Mouse (Mus musculus) MEL (cell line): ENCODE data around the gene Rad18. TPM values are rescaled to one million over a fixed set of nuclear protein-coding genes. Genes with fewer than 3 reads are reported as not detected.

Experiments
- DNase-seq: peaks from one replicate; pipeline ENCODE4 v3.0.0; 2011; ENCODE audit warnings: low read depth, low spot score
- H3K27ac ChIP-seq: 2 replicates; pipeline ENCODE4 v1.5.1; 2012; ENCODE audit warnings: low read depth, mild to moderate bottlenecking, control low read depth, low read length, moderate library complexity; ENCODE audit not compliant: control insufficient read depth
- H3K27me3 ChIP-seq, 2 experiments: fragments of 150-350 bp in 1 of 2; sonication (generic) in 1 of 2; 2 replicates each; pipeline ENCODE4 v1.6.1; 2012; ENCODE audit warnings: low read length in 2 of 2, mild to moderate bottlenecking in 2 of 2, improper control_type of control experiment in 1 of 2, moderate library complexity in 1 of 2; ENCODE audit not compliant: insufficient read depth in 2 of 2, control insufficient read depth in 1 of 2
- H3K36me3 ChIP-seq, 2 experiments: 2 replicates each; pipeline ENCODE4 v1.6.1; 2012 to 2014; ENCODE audit warnings: low read length in 2 of 2, improper control_type of control experiment in 1 of 2, inconsistent platforms in 1 of 2, mild to moderate bottlenecking in 1 of 2; ENCODE audit not compliant: insufficient read depth in 2 of 2, control insufficient read depth in 1 of 2
- H3K4me1 ChIP-seq, 2 experiments: fragments of 150-350 bp in 1 of 2; sonication (generic) in 1 of 2; 2 replicates each; pipeline ENCODE4 v1.6.1; 2012; ENCODE audit warnings: low read length in 2 of 2, improper control_type of control experiment in 1 of 2, mild to moderate bottlenecking in 1 of 2; ENCODE audit not compliant: insufficient read depth in 2 of 2, control insufficient read depth in 1 of 2
- H3K4me3 ChIP-seq, 2 experiments: fragments of 150-350 bp in 1 of 2; sonication (generic) in 1 of 2; 2 replicates each; pipeline ENCODE4 v1.5.1; 2012; ENCODE audit warnings: low read depth in 2 of 2, low read length in 2 of 2, mild to moderate bottlenecking in 2 of 2, moderate library complexity in 2 of 2, control low read depth in 1 of 2, improper control_type of control experiment in 1 of 2; ENCODE audit not compliant: control insufficient read depth in 1 of 2, insufficient read depth in 1 of 2
- H3K79me2 ChIP-seq: 2 replicates; pipeline ENCODE4 v1.6.1; 2012; ENCODE audit warnings: mild to moderate bottlenecking, low read length, moderate library complexity; ENCODE audit not compliant: control insufficient read depth, poor library complexity, insufficient read depth
- H3K9ac ChIP-seq: 2 replicates; pipeline ENCODE4 v1.6.1; 2012; ENCODE audit warnings: low read depth, mild to moderate bottlenecking, control low read depth, low read length, moderate library complexity; ENCODE audit not compliant: control insufficient read depth, poor library complexity, severe bottlenecking
- H3K9me3 ChIP-seq: fragments of 150-350 bp; sonication (generic); replicated peaks from 2 replicates; pipeline ENCODE4 v1.6.1; 2012; ENCODE audit warnings: mild to moderate bottlenecking, low read length, improper control_type of control experiment, moderate library complexity; ENCODE audit not compliant: insufficient read depth
- CHD1 ChIP-seq: IDR thresholded peaks from 2 replicates; pipeline ENCODE4 v1.6.1; 2012; ENCODE audit warnings: low read depth, mild to moderate bottlenecking, inconsistent platforms, low read length, improper control_type of control experiment
- CHD2 ChIP-seq: IDR thresholded peaks from 2 replicates; pipeline ENCODE4 v1.6.1; 2011; ENCODE audit warnings: low read length, improper control_type of control experiment
- CTCF ChIP-seq, 3 experiments: IDR thresholded peaks in 2 of 3; conservative IDR thresholded peaks in 1 of 3; 2 replicates each; pipeline ENCODE4 v1.5.1; 2011 to 2012; ENCODE audit warnings: low read length in 3 of 3, low read depth in 2 of 3, mild to moderate bottlenecking in 2 of 3, improper control_type of control experiment in 1 of 3, inconsistent platforms in 1 of 3, mixed read lengths in 1 of 3, moderate library complexity in 1 of 3; ENCODE audit not compliant: control insufficient read depth in 1 of 3, insufficient read depth in 1 of 3, poor library complexity in 1 of 3, severe bottlenecking in 1 of 3
- ELF1 ChIP-seq: IDR thresholded peaks from 2 replicates; pipeline ENCODE4 v1.6.1; 2014; ENCODE audit warnings: low read depth, mild to moderate bottlenecking, inconsistent platforms, low read length, improper control_type of control experiment, moderate library complexity
- ETS1 ChIP-seq: IDR thresholded peaks from 2 replicates; pipeline ENCODE4 v1.6.1; 2012; ENCODE audit warnings: low read depth, mild to moderate bottlenecking, inconsistent platforms, low read length, improper control_type of control experiment, moderate library complexity
- GABPA ChIP-seq: IDR thresholded peaks from 2 replicates; pipeline ENCODE4 v1.6.1; 2012; ENCODE audit warnings: low read depth, mild to moderate bottlenecking, inconsistent platforms, low read length, improper control_type of control experiment, moderate library complexity
- GATA1 ChIP-seq: IDR thresholded peaks from 2 replicates; pipeline ENCODE4 v1.6.1; 2011; ENCODE audit warnings: low read depth, low read length, improper control_type of control experiment
- HCFC1 ChIP-seq: IDR thresholded peaks from 2 replicates; pipeline ENCODE4 v1.6.1; 2012; ENCODE audit warnings: low read depth, mild to moderate bottlenecking, inconsistent platforms, low read length, improper control_type of control experiment, moderate library complexity
- JUND ChIP-seq: IDR thresholded peaks from 2 replicates; pipeline ENCODE4 v1.6.1; 2011; ENCODE audit warnings: low read depth, mild to moderate bottlenecking, improper control_type of control experiment, low read length
- KAT2A ChIP-seq: conservative IDR thresholded peaks from 2 replicates; pipeline ENCODE4 v1.6.1; 2012; ENCODE audit warnings: low read depth, low read length, improper control_type of control experiment, inconsistent platforms
- MAFK ChIP-seq: IDR thresholded peaks from 2 replicates; pipeline ENCODE4 v1.6.1; 2011; ENCODE audit warnings: low read depth, mild to moderate bottlenecking, low read length, improper control_type of control experiment, borderline replicate concordance
- MAX ChIP-seq: IDR thresholded peaks from 2 replicates; pipeline ENCODE4 v1.6.1; 2011; ENCODE audit warnings: low read length, improper control_type of control experiment
- MAZ ChIP-seq: IDR thresholded peaks from 2 replicates; pipeline ENCODE4 v1.6.1; 2012; ENCODE audit warnings: low read depth, mild to moderate bottlenecking, inconsistent platforms, low read length, improper control_type of control experiment
- MXI1 ChIP-seq: IDR thresholded peaks from 2 replicates; pipeline ENCODE4 v1.6.1; 2011; ENCODE audit warnings: mild to moderate bottlenecking, low read depth, low read length, improper control_type of control experiment
- MYB ChIP-seq: IDR thresholded peaks from 2 replicates; pipeline ENCODE4 v1.6.1; 2011; ENCODE audit warnings: mild to moderate bottlenecking, low read depth, low read length, improper control_type of control experiment
- MYC ChIP-seq: IDR thresholded peaks from 2 replicates; pipeline ENCODE4 v1.6.1; 2011; ENCODE audit warnings: low read depth, mild to moderate bottlenecking, low read length, improper control_type of control experiment, moderate library complexity
- NELFE ChIP-seq: IDR thresholded peaks from 2 replicates; pipeline ENCODE4 v1.6.1; 2011; ENCODE audit warnings: low read depth, low read length, improper control_type of control experiment
- POLR2A ChIP-seq, 2 experiments: IDR thresholded peaks; 2 replicates each; pipeline ENCODE4 v1.6.1; 2011 to 2012; ENCODE audit warnings: low read length in 2 of 2, mild to moderate bottlenecking in 2 of 2, control low read depth in 1 of 2, improper control_type of control experiment in 1 of 2, low read depth in 1 of 2, moderate library complexity in 1 of 2; ENCODE audit not compliant: control insufficient read depth in 1 of 2, insufficient read depth in 1 of 2, poor library complexity in 1 of 2
- POLR2AphosphoS2 ChIP-seq: IDR thresholded peaks from 2 replicates; pipeline ENCODE4 v1.6.1; 2011; ENCODE audit warnings: low read length, improper control_type of control experiment
- RAD21 ChIP-seq: IDR thresholded peaks from 2 replicates; pipeline ENCODE4 v1.6.1; 2011; ENCODE audit warnings: mild to moderate bottlenecking, low read depth, low read length, improper control_type of control experiment
- SMC3 ChIP-seq: IDR thresholded peaks from 2 replicates; pipeline ENCODE4 v1.6.1; 2011; ENCODE audit warnings: low read depth, low read length, improper control_type of control experiment
- TAL1 ChIP-seq: IDR thresholded peaks from 2 replicates; pipeline ENCODE4 v1.6.1; 2012; ENCODE audit warnings: mild to moderate bottlenecking, inconsistent platforms, low read length, moderate library complexity, mixed read lengths
- TCF12 ChIP-seq: IDR thresholded peaks from 2 replicates; pipeline ENCODE4 v1.6.1; 2014; ENCODE audit warnings: low read depth, mild to moderate bottlenecking, inconsistent platforms, low read length, improper control_type of control experiment, moderate library complexity
- UBTF ChIP-seq: IDR thresholded peaks from 2 replicates; pipeline ENCODE4 v1.6.1; 2012; ENCODE audit warnings: low read depth, mild to moderate bottlenecking, inconsistent platforms, low read length, improper control_type of control experiment, moderate library complexity, borderline replicate concordance; ENCODE audit not compliant: insufficient read depth
- USF1 ChIP-seq: IDR thresholded peaks from 2 replicates; pipeline ENCODE4 v1.6.1; 2014; ENCODE audit warnings: low read depth, mild to moderate bottlenecking, inconsistent platforms, low read length, improper control_type of control experiment, moderate library complexity
- USF2 ChIP-seq, 2 experiments: IDR thresholded peaks; 2 replicates each; pipeline ENCODE4 v1.6.1; 2011 to 2012; ENCODE audit warnings: improper control_type of control experiment in 2 of 2, low read length in 2 of 2, borderline replicate concordance in 1 of 2, inconsistent platforms in 1 of 2, low read depth in 1 of 2, mild to moderate bottlenecking in 1 of 2; ENCODE audit not compliant: insufficient read depth in 1 of 2
- ZC3H11A ChIP-seq: IDR thresholded peaks from 2 replicates; pipeline ENCODE4 v1.6.1; 2012; ENCODE audit warnings: low read depth, mild to moderate bottlenecking, inconsistent platforms, low read length, improper control_type of control experiment
- ZKSCAN1 ChIP-seq: IDR thresholded peaks from 2 replicates; pipeline ENCODE4 v1.6.1; 2012; ENCODE audit warnings: low read depth, mild to moderate bottlenecking, inconsistent platforms, low read length, improper control_type of control experiment, moderate library complexity
- ZMIZ1 ChIP-seq: IDR thresholded peaks from 2 replicates; pipeline ENCODE4 v1.6.1; 2012; ENCODE audit warnings: low read depth, mild to moderate bottlenecking, inconsistent platforms, low read length, improper control_type of control experiment, moderate library complexity
- polyA plus RNA-seq, 2 experiments: library from polyadenylated mRNA; stranded (reverse) in 1 of 2; unstranded in 1 of 2; fragments of >175 nt in 1 of 2; fragments of >200 nt in 1 of 2; gene quantifications; 2 replicates each; pipeline versions ENCODE4 v1.2.1 to v1.2.4; 2012; ENCODE audit warnings: low replicate concordance in 2 of 2, low read depth in 1 of 2; ENCODE audit not compliant: insufficient read length in 2 of 2, insufficient read depth in 1 of 2, missing spikeins in 1 of 2
- total RNA-seq: library from RNA; depleted of rRNA; stranded (reverse); fragments of 300-350 nt; gene quantifications from 2 replicates; pipeline ENCODE4 v1.2.3, GENCODE M21; 2012

The Rad18 gene
- total and polyA plus RNA-seq, 3 experiments: 17.3 to 23.2 TPM; not detected in 1

DNA sequence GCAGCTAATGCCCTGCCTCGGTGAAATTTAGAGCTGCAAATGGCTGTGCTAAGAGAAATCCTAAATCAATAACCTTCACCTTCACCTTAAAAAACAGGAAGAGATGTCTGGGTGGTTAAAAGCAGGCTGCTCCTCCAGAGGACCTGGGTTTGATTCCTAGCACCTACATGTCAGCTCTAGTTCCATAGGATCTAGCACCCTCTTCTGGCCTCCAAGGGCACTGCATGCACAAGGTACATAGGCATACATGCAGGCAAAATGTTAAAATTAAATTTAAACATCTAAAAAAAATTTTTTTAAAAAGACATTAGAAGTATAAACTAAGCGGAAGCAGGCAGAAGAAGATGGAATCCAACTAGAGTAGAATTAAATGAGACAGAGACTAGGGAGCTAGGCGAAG lies 35.9 kb upstream of the Rad18 start:
- DNase-seq: peak; percentile 25
- TF ChIP-seq ETS1 (no peak), POLR2AphosphoS2 (no peak), CHD1 (no peak), JUND (no peak), TCF12 (no peak), MAX (no peak), USF1 (no peak), ZC3H11A (no peak), UBTF (no peak), POLR2A (IDR thresholded peaks at IDR 0.05; ENCODE audit: control insufficient read depth in 1 of 2, insufficient read depth in 1 of 2, low read depth in 1 of 2, low read length in 2 of 2, poor library complexity in 1 of 2) (no peak), SMC3 (peak; percentile 26; the same call in 1 of the 2 replicates), ZMIZ1 (no peak), MAZ (no peak), GABPA (no peak), HCFC1 (no peak), ZKSCAN1 (no peak), RAD21 (peak; percentile 20), USF2 (IDR thresholded peaks at IDR 0.05; ENCODE audit: borderline replicate concordance in 1 of 2, insufficient read depth in 1 of 2, low read depth in 1 of 2, low read length in 2 of 2) (no peak), MXI1 (no peak), CTCF (IDR thresholded peaks at IDR 0.05 in 2 of 3, conservative IDR thresholded peaks at IDR 0.05 in 1 of 3; ENCODE audit: control insufficient read depth in 1 of 3, insufficient read depth in 1 of 3, low read depth in 2 of 3, low read length in 3 of 3, poor library complexity in 1 of 3, severe bottlenecking in 1 of 3) (peak; percentile 34 to 45 (median 42); a peak in 5 of 6 replicates), MAFK (no peak), TAL1 (no peak), CHD2 (no peak)

GRCm38 (mm10) chr6:112731386-112731785 lies 34.9 kb upstream of the Rad18 start:
- Histone ChIP-seq H3K27ac (no peak overlapping the region), H3K9me3 (no peaks in the 10 kb centered on the region), H3K79me2 (no peaks in the 10 kb centered on the region), H3K4me3 (no peak overlapping the region), H3K27me3 (no peaks in the 10 kb centered on the region), H3K4me1 (no peaks in the 10 kb centered on the region), H3K9ac (no peak overlapping the region), H3K36me3 (no peaks in the 10 kb centered on the region)
- DNase-seq: no peak
- no peak for TF ChIP-seq MYC
- no peak for TF ChIP-seq ZC3H11A
- no peak for TF ChIP-seq USF2 (IDR thresholded peaks at IDR 0.05; ENCODE audit: borderline replicate concordance in 1 of 2, insufficient read depth in 1 of 2, low read depth in 1 of 2, low read length in 2 of 2)
- no peak for TF ChIP-seq CHD2
- no peak for TF ChIP-seq CHD1
- no peak for TF ChIP-seq ETS1
- no peak for TF ChIP-seq SMC3
- TF ChIP-seq KAT2A: no peak
- TF ChIP-seq USF1: no peak
- no peak for TF ChIP-seq TAL1
- no peak for TF ChIP-seq GATA1
- TF ChIP-seq RAD21: no peak
- no peak for TF ChIP-seq TCF12
- no peak for TF ChIP-seq GABPA
- no peak for TF ChIP-seq MXI1
- TF ChIP-seq ELF1: no peak
- TF ChIP-seq MYB: no peak
- TF ChIP-seq NELFE: no peak

More for the DNA sequence above, 35.9 kb upstream of the Rad18 start:
- Histone ChIP-seq H3K4me1 (no peaks in the 10 kb centered on the region), H3K4me3 (no peak overlapping the region), H3K79me2 (no peaks in the 10 kb centered on the region), H3K36me3 (no peaks in the 10 kb centered on the region), H3K9me3 (no peaks in the 10 kb centered on the region), H3K27me3 (no peaks in the 10 kb centered on the region), H3K9ac (no peak overlapping the region), H3K27ac (no peak overlapping the region)
